Mouse (Mus musculus) granulocyte monocyte progenitor cell, adult 5-6 weeks (primary cell): ENCODE results near the gene Zan. TPM values are rescaled to one million over a fixed set of nuclear protein-coding genes. Genes with fewer than 3 reads are reported as not detected.

Experiments
- ATAC-seq: replicated peaks from 2 replicates; pipeline ENCODE4 v1.8.0; 2016; ENCODE audit warnings: mild to moderate bottlenecking, moderate TSS enrichment, inconsistent platforms; ENCODE audit not compliant: poor library complexity, severe bottlenecking
- total RNA-seq, 2 experiments: library from RNA; stranded (forward) in 1 of 2; stranded (reverse) in 1 of 2; fragments of 200-712, 200-1000 nt in 1 of 2; fragments of >200 nt in 1 of 2; fragmentation: Nextera tagmentation in 1 of 2; gene quantifications; 2 replicates each; pipeline ENCODE4 v1.2.3; 2014 to 2017

Gene Zan
- total RNA-seq, 2 experiments from 2014 or later: 0.05 to 4.7 TPM

DNA sequence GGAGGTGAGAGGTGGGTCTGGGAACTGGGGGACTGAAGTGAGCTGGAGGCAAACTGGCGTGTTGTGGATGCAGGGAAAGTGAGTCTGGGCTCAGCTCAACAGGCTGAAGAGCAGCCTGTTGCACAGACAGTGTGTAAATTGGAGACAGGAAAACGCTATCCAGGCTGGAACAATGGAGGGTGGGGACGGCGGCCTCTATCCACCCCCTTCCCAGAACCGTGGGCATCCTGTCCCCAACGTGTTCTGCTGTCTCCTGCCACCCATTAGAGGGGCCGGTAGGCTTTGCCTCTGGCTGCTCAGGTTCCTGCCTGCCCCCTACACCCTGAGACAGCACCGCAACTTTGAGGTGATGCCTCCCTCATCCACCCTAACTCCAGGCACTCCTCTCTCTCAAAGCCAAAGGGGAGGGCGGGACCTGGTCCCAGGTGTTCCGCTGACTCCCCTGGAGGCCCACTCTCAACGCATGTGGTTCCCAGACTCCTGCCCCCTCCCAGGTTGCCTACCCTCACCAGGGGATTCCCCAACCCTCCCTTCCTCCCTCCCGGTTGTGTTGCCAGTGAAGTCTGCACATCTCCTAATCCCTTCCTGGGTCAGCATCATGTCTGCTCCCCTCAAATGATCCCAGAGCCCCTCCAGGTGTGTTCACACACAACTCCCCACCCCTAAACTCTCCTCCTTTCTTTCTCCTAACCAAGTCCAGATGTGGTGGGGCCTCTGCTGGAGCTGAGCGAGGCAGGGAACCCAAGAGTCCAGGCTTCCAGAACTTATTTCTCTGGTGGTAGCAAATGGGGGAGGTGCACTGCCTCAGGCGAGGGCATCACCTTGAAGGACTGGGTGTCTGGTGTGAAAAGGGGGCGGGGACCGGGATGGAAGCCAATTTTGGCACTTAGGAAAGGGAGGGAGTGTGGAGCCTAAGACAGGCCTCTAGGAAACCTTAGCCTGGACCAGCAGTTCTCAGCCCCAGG, 124.6 kb downstream of the Zan start:
- no peak for ATAC-seq

DNA sequence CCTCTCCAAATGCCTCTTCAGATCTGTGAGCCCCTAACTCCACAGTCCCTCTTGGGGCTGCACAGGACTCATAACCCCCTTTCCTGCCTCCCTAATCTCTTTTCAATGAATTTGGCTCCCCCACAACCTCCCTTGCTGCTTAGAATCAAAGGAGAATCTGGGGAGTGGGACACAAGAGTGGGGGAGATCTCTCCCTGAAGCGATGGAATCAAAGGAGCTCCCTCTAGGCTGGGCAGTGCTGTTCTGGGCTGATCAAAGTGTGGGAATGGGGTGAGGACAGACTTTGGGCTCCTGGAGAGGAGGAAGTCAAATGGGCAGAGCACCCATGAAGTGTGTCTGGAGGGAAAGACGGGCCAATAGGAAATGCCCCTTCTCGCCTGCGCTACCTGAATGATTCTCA, 125.5 kb downstream of the Zan start:
- no peak for ATAC-seq

DNA sequence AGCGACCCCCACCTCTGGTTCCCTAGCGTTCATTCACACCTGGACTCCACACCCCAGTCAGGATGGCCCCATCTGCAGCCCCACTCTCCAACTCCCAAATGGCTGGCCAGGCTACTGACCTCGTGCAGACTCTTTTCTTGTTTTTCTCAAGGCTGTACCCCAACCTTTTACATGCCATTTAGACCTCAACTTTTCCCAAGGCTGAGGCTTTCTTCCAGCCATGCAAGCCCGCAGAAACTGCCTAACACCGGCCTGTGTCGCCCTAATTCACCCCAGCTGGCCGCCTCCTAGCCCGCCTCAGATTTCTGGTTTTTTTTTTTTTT, 125.8 kb downstream of the Zan start:
- ATAC-seq: no peak

DNA sequence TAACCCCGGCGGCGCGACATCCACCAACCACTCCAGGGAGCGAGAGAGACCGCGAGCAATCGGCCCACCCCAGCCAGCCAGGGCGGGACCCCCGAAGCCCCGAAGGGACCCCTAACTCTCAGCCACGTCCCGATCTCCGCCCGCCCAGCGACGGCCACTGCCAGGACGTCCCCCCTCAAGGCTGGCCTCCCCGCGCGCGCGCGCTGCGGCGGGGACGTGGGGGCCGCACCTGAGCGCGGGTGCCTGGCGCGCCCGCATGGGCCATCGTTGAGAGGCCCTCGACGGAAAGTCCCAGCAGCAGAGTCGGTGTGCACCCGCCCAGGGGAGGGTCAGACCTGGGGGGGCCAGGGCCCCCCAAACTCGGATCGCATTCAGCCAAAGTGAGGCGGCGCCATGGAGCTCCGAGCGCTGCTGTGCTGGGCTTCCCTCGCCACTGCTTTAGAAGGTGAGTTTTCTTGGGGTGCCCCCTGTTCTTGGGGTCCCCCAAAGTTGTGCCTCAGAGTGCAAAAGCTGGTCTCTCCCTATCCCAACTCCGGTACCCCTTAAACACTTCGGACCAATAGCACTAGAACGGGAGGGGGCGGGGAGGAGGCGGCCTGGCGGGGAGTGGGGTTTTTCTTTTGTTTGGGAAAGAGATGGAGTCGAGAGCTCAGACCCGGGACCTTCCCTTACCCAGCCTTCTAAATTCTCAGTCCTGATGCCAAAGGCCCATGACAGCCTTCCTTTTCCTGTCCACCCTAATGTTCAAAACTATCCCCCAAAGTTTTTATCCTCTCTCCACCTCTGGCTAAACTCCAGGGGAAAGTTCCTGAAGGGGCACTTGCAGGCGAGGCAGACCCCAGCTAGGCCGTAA, 126.4 kb downstream of the Zan start:
- ATAC-seq: peak; percentile 17; the same call in 1 of the 2 replicates

DNA sequence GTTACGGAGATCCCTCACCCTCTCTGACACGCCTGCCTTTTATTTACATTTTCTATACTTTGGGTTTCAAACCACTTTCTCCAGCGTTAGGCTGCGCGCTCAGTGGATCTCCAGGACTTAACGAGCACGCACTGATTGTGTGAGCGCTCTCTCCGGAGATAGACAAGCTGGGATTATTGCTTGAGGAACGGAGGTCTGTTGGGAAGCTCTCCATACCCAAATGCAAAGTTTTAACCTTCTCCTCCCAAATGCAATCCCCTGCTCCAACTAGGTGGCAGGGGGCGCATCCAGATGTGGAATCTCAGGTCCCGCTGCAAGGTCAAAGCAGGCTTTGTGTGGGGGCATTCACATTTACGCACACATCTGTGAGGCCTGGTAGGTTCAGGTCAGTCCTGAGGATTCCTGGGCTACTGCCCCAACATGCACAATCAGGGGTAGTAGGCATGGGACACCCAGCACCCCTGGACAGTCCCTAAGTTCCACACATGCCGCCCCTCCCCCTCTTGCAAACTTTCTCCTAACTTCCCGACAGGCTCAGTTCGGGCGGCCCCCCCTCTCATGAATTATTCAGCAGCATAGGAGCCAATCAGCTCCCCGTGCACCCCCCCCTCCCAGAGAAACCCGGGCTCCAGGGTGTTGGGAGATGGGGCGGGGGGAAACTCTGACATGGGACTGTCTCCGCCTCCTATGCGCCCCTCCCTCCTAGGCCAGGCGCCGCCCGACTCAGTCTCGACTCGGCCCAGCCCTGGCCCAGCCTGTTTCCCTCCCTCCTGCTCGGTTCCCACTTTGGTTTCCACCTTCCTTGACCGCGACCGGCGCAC, 127.3 kb downstream of the Zan start, which contains the start of gene Ephb4:
TSS of gene Ephb4 (plus strand) at position 726 of the 821 bp plus-strand sequence.
- peak; percentile 53 for ATAC-seq

DNA sequence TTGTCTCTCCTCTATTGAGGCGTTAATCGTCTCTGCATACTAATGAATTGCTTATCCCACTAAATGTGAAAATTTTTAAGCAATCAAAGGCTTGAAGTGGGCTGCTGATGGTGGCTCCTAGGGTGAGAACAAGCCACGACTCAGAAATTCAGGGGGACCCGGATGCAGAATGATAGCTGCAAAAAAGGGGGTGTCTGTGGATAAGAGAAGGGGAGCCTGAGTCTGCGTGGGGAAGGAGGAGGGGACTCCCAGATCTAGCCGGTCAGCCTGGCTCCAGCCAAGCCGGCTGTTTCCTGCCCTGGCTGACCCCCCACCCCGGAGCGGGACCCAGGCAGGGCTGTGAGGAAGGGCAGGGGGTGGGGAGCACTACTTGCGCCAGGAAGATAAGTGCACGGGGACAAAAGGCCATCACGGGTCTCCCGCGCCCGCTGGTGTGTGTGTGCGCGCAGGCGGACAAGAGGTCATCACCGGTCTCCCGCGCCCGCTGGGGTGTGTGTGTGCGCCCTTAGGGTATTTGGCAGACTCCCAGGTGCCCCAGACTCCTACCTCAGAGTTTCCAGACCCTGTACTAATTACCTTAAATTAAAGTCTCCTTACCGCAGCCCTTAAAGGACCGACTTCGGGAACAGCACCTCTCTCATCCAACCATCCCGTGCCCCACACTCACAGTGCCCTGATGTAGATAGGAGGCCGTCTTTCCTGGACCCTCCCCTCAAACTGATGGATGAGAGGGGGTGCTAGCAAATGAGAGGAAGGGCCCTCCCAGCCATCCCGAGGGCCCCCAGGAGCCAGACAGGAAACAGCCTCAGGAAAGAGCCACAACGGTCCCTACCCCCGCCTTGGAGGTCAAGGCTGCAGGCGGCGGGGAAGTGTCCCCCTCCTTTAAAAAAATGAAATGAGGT, 128.1 kb downstream of the Zan start:
- ATAC-seq: no peak

DNA sequence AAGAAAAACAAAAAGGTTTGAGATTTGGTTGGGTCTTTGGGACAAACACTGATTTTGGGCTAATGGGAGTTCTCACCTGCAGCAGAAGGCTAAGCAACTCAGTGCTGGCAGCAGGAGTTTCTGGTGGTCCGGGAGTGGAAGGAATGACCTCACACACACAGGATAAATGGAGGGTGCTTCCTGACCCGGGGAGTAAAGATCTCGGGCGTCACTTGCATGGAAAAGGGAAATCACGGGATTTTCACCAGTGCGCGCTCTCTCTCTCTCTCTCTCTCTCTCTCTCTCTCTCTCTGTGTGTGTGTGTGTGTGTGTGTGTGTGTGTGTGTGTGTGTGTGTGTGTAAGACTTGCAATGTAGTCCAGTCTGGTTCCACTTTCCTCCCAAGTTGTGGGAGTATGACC, 129.0 kb downstream of the Zan start:
- ATAC-seq: no peak

DNA sequence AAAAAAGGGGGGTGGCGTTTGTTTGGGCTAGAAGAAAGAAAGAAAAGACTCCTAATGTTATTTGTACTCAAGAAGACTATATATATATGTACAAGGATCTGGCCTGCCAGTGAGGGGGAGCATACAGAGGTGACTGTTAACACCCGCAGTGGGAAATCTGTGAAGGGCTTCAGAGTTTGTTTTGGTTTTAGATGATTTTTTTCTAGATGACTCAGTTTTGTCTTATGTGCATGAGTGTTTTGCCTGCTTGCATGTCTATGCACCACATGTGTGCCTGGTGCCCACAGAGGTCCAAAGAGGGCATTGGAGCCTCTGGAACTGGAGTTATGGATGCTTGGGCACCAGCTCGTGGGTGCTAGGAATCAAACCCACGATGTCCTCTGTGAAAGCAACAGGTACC, 129.9 kb downstream of the Zan start:
- no peak for ATAC-seq

DNA sequence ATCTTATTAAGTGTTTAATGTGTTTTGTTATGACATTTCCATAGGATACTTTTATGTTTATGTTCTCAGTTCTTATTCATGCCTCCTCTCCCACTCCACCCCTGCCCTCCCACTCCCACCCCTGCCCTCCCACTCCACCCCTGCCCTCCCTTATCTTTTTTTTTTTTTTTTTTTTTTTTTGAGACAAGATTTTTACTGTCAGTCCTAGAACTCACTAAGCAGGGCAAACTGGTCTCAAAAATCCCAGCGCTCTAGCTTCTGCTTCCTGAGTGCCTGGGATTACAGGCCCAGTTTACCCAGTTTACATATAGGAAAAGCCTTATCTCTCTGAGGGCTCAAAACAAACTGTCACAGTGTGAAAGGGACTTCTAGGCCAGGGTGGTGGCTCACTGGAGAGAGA, 130.5 kb downstream of the Zan start:
- ATAC-seq: no peak

DNA sequence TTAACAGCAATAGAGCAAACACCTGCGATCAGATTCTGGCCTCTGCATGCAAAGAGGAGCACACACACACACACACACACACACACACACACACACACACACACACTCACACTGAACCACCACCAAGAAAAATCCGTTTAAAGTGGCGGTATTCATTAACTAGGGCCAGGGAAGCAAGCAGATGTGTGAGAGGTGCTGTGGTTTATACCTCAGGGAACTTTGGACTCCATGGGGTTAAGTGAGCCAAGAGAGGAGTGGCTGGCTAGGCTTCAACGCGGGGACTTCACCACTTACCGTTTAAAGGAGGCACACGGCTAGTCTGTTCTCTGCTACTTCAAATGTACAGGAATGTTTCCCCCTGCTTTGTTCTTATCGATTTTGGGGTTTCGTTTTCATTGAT, 131.0 kb downstream of the Zan start:
- no peak for ATAC-seq

DNA sequence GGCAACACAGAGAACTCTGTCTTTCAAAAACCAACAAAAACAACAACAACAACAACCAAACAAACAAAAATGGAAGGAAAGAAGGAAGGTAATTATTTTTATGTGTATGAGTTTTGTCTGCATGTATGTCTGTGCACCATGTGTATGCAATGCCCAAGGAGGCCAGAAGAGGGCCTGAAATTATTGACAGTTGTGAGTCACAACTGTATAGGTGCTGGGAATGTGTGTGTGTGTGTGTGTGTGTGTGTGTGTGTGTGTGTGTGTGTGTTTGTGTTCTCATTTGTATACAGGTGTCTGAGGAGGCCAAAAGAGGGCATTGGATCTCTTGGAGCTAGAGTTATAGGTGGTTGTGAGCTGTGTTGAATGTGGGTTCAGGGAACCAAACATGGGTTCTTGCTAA, 133.0 kb downstream of the Zan start:
- ATAC-seq: no peak

DNA sequence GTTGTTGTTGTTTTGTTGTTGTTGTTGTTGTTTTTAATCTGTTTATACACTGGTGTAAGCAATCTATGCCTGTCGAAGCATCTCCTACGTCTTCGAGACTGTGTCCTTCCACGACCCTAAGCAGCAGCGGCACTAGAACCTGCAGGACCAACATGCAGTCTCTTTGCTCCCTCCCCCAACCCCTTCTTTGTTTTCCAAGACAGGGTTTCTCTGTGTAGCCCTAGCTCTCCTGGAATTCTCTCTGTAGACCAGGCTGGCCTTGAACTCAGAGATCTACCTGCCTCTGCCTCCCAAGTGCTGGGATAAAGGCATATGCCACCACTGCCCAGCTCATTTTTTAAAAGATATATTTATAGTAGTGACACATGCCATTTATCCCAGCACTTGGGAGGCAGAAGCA, 133.5 kb downstream of the Zan start:
- ATAC-seq: no peak

DNA sequence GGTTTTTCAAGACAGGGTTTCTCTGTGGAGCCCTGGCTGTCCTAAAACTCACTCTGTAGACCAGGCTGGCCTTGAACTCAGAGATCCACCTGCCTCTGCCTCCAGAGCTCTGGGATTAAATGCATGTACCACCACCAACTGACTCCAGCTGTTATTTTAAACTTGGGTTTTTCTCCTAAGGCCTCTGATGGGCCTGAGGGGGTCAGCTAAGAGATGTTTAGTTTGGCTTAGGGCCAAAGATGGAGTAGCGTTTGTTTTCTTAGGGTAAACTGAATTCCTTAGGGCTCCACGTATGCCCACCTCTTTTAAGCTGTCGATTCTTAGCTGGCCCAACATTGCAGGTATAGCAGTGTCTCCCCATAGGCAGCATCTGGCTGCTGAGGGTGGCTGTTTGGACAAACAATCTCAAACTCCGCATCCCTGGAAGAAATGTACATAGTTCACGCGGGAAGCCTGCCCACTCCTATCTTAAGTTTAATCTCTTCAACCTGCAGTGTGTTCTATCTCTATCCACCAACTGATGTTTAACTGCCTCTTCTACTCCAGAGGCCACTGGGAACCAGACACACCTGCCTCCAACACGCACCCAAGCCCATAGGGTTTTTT, 134.4 kb downstream of the Zan start:
- no peak for ATAC-seq

DNA sequence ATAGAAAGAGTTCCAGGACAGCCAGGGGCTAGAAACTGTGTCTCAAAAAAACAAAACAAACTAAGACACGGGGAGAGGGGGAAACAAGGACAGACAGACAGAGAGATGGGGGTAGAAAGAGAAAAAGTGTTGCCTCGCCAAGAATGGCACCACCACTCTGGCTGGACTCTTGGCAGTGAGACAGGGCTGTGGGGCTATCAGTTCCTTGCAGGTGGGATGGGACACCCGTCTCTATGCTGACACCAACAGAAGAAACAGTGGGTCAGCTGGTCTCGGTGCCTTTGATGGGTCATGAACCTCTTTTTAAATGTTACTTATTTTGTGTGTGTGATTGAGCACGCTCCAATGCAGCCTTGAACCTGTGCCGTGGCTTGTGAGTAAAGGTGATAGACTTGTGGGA, 136.6 kb downstream of the Zan start:
- ATAC-seq: no peak

DNA sequence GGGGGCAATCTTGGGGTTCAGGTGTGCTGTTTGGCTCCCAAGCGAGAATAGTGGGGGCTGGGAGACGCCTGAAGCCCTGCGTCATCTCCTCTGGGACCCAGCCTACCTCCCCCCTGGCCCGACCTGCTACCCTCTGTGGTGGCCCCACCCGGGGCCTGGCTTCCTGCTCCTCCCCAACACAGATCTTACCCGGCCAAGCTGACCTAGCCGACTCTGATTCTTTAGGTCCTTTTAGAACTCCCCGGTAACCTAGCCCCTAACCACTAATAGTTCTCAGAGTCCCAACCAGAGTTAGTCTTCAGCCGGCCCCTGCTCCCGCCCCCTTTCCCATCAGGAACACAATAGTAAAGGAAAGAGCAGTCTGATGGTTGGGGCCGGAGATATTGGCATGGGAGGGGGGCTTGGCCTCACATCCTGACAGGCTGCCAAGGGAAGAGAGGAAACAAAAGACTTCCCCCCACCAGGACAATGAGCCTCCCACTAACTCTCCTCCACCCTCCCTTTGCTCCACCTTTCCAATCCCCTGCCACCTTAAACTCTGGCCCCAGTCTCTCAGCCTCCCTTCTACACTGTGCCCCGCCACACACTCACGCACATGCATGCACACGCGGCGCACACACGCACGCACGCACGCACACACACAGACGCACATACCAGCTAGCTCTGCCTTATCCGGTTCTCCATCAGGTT, 137.4 kb downstream of the Zan start:
- ATAC-seq: peak; percentile 47; the same call in 1 of the 2 replicates

DNA sequence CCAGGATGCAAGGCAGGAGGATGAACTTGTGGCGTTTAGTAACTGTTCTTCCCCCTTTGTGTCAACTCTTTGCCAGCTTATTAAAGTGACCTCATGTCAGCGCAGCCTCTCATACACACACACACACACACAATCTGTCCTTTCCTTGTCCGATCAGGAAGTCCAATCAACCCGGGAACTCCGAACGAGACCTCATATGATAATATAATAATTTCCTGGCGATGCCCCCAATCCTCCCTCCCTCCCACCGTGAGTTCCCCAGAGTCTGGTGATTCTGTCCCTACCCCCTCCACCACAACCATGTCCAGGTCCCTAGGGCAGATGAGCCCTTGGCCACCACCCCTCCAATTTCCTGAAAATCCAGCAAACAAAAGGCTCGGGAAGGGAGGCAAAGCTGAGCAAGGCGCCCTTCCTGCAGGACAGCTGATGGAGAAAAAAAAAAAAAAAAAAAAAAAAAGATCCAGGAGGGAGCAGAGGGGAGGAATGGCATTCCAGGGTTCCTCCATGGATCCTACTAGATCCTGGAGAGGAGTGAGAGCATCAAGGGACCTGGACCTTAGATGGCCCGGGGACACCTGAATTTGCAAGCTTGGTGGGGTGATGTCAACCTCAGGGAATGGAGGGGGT, 138.1 kb downstream of the Zan start:
- 0 out of 2 replicates have a peak, but pooled peaks have one; percentile 7 for ATAC-seq

DNA sequence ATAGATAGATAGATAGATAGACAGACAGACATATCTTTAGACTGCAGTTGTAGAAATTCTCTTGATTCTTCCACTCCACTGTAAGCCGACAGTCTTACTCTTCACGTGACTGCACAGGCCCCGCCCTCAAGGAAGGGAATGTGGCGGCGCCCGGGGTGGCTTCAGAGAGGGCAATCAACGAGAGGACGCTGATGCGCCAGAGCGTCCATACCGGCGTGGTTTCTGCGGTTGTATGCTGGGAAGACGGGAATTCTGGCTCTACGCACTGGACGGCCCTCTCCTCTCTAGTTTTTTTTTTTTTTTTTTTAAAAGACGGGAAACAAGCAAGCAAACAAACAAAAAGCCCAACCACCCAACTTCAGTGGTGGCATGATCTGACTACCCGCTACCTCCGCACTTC, 138.6 kb downstream of the Zan start:
- peak; percentile 43 for ATAC-seq

DNA sequence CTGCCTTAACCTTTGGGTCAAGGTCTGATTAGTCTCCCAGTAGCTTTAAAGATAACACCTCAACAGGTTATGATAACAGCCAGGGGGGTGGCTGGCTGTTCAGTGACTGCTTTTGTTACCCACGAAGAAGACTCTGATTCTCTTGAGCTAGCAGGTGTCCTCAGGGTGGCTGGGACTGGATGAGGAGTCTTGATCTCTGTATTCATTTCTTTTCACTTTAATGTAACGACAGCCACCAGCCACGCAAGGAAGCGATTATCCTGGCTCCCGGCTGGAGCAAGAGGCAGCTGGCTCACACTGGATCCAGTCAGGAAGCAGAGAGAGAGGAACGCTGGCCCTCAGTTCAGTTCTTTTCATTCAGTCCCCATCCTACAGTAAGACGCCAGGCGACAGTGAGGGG, 139.7 kb downstream of the Zan start:
- no peak for ATAC-seq
